Mouse (Mus musculus): ENCODE data around the gene Gm10518. TPM values are rescaled to one million over a fixed set of nuclear protein-coding genes. Genes with fewer than 3 reads are reported as not detected.

Gm10518 gene
- total and polyA plus RNA-seq, 3 experiments, result 0.55 TPM; not detected in 2

GRCm38 (mm10) chr1:179842568-179842967 is 39.4 kb downstream of the Gm10518 start:
- TF ChIP-seq CTCF (IDR thresholded peaks at IDR 0.05; ENCODE audit: low read depth, low read length) (no peak), POLR2AphosphoS5 (IDR thresholded peaks at IDR 0.05; ENCODE audit: insufficient replicate concordance, low read depth, low read length) (no peak), GATA2 (IDR thresholded peaks at IDR 0.05; ENCODE audit: borderline replicate concordance, low read depth, low read length) (no peak), TAL1 (conservative IDR thresholded peaks at IDR 0.05; ENCODE audit: low read depth, low read length) (no peak), GATA1 (IDR thresholded peaks at IDR 0.05; ENCODE audit: borderline replicate concordance, low read length) (no peak)
- Histone ChIP-seq H3K4me3 (ENCODE audit: low read depth, low read length) (no peak overlapping the region), H3K36me3 (replicated peaks) (no peaks in the 10 kb centered on the region), H3K9me3 (replicated peaks) (no peaks in the 10 kb centered on the region), H3K4me1 (ENCODE audit: insufficient read depth, low read depth, low read length) (peaks cover 39% of the 10 kb centered on the region), H3K27me3 (ENCODE audit: insufficient read depth, low read length) (peaks cover 9% of the 10 kb centered on the region; the same call in 1 of the 2 replicates)
- ATAC-seq (ENCODE audit: extremely low read depth, insufficient number of reproducible peaks, low FRiP score, poor library complexity, severe bottlenecking) (no peak), DNase-seq (ENCODE audit: low spot score) (peak; percentile 22)

- H3K4me1 ChIP-seq (ENCODE audit: insufficient read depth, low read depth, low read length), result peaks cover 50% of the 10 kb centered on the region
- no peaks in the 10 kb centered on the region for H3K9me3 ChIP-seq (replicated peaks)
- DNase-seq (ENCODE audit: low spot score) (no peak), ATAC-seq (ENCODE audit: extremely low read depth, insufficient number of reproducible peaks, low FRiP score, poor library complexity, severe bottlenecking) (no peak)
- no peaks in the 10 kb centered on the region for H3K36me3 ChIP-seq (replicated peaks)
- peaks cover 9% of the 10 kb centered on the region; the same call in 1 of the 2 replicates for H3K27me3 ChIP-seq (ENCODE audit: insufficient read depth, low read length)
- no peak for TF ChIP-seq GATA1 (IDR thresholded peaks at IDR 0.05; ENCODE audit: borderline replicate concordance, low read length)
- no peak for TF ChIP-seq CTCF (IDR thresholded peaks at IDR 0.05; ENCODE audit: low read depth, low read length)
- no peak for TF ChIP-seq TAL1 (conservative IDR thresholded peaks at IDR 0.05; ENCODE audit: low read depth, low read length)
- TF ChIP-seq POLR2AphosphoS5 (IDR thresholded peaks at IDR 0.05; ENCODE audit: insufficient replicate concordance, low read depth, low read length), result no peak
- no peak for TF ChIP-seq GATA2 (IDR thresholded peaks at IDR 0.05; ENCODE audit: borderline replicate concordance, low read depth, low read length)
- no peak overlapping the region for H3K4me3 ChIP-seq (ENCODE audit: low read depth, low read length)
These were observed 40.8 kb downstream of the Gm10518 start for GRCm38 (mm10) chr1:179843981-179844380.

GRCm38 (mm10) chr1:179844894-179845293 is 41.7 kb downstream of the Gm10518 start:
- Histone ChIP-seq H3K4me1 (ENCODE audit: insufficient read depth, low read depth, low read length) (peaks cover 55% of the 10 kb centered on the region), H3K9me3 (replicated peaks) (no peaks in the 10 kb centered on the region), H3K4me3 (ENCODE audit: low read depth, low read length) (no peak overlapping the region), H3K27me3 (ENCODE audit: insufficient read depth, low read length) (peaks cover 9% of the 10 kb centered on the region; the same call in 1 of the 2 replicates), H3K36me3 (replicated peaks) (no peaks in the 10 kb centered on the region)
- TF ChIP-seq CTCF (IDR thresholded peaks at IDR 0.05; ENCODE audit: low read depth, low read length) (peak; percentile 58), POLR2AphosphoS5 (IDR thresholded peaks at IDR 0.05; ENCODE audit: insufficient replicate concordance, low read depth, low read length) (no peak), TAL1 (conservative IDR thresholded peaks at IDR 0.05; ENCODE audit: low read depth, low read length) (no peak), GATA2 (IDR thresholded peaks at IDR 0.05; ENCODE audit: borderline replicate concordance, low read depth, low read length) (no peak), GATA1 (IDR thresholded peaks at IDR 0.05; ENCODE audit: borderline replicate concordance, low read length) (no peak)
- peak; percentile 85 for ATAC-seq (ENCODE audit: extremely low read depth, insufficient number of reproducible peaks, low FRiP score, poor library complexity, severe bottlenecking)
- peak; percentile 64 for DNase-seq (ENCODE audit: low spot score)

GRCm38 (mm10) chr1:179845832-179846499 is 42.8 kb downstream of the Gm10518 start:
- Histone ChIP-seq H3K9me3 (replicated peaks) (no peaks in the 10 kb centered on the region), H3K4me1 (ENCODE audit: insufficient read depth, low read depth, low read length) (peaks cover 58% of the 10 kb centered on the region), H3K27me3 (ENCODE audit: insufficient read depth, low read length) (peaks cover 9% of the 10 kb centered on the region; the same call in 1 of the 2 replicates), H3K36me3 (replicated peaks) (no peaks in the 10 kb centered on the region), H3K4me3 (ENCODE audit: low read depth, low read length) (no peak overlapping the region)
- TF ChIP-seq GATA1 (IDR thresholded peaks at IDR 0.05; ENCODE audit: borderline replicate concordance, low read length) (no peak), CTCF (IDR thresholded peaks at IDR 0.05; ENCODE audit: low read depth, low read length) (no peak), GATA2 (IDR thresholded peaks at IDR 0.05; ENCODE audit: borderline replicate concordance, low read depth, low read length) (no peak), POLR2AphosphoS5 (IDR thresholded peaks at IDR 0.05; ENCODE audit: insufficient replicate concordance, low read depth, low read length) (no peak), TAL1 (conservative IDR thresholded peaks at IDR 0.05; ENCODE audit: low read depth, low read length) (no peak)
- no peak for ATAC-seq (ENCODE audit: extremely low read depth, insufficient number of reproducible peaks, low FRiP score, poor library complexity, severe bottlenecking)
- DNase-seq (ENCODE audit: low spot score), result no peak

GRCm38 (mm10) chr1:179847173-179847572 is 44.0 kb downstream of the Gm10518 start:
- ATAC-seq (ENCODE audit: extremely low read depth, insufficient number of reproducible peaks, low FRiP score, poor library complexity, severe bottlenecking) (no peak), DNase-seq (ENCODE audit: low spot score) (no peak)
- Histone ChIP-seq H3K9me3 (replicated peaks) (no peaks in the 10 kb centered on the region), H3K4me1 (ENCODE audit: insufficient read depth, low read depth, low read length) (peaks cover 59% of the 10 kb centered on the region), H3K4me3 (ENCODE audit: low read depth, low read length) (no peak overlapping the region; the same call in 1 of the 2 replicates), H3K27me3 (ENCODE audit: insufficient read depth, low read length) (peaks cover 7% of the 10 kb centered on the region; the same call in 1 of the 2 replicates), H3K36me3 (replicated peaks) (no peaks in the 10 kb centered on the region)
- TF ChIP-seq GATA1 (IDR thresholded peaks at IDR 0.05; ENCODE audit: borderline replicate concordance, low read length) (no peak), POLR2AphosphoS5 (IDR thresholded peaks at IDR 0.05; ENCODE audit: insufficient replicate concordance, low read depth, low read length) (no peak), CTCF (IDR thresholded peaks at IDR 0.05; ENCODE audit: low read depth, low read length) (no peak), TAL1 (conservative IDR thresholded peaks at IDR 0.05; ENCODE audit: low read depth, low read length) (no peak), GATA2 (IDR thresholded peaks at IDR 0.05; ENCODE audit: borderline replicate concordance, low read depth, low read length) (no peak)

GRCm38 (mm10) chr1:179847759-179848389 is 44.7 kb downstream of the Gm10518 start:
- peaks cover 7% of the 10 kb centered on the region; the same call in 1 of the 2 replicates for H3K27me3 ChIP-seq (ENCODE audit: insufficient read depth, low read length)
- no peaks in the 10 kb centered on the region for H3K36me3 ChIP-seq (replicated peaks)
- peaks cover 55% of the 10 kb centered on the region for H3K4me1 ChIP-seq (ENCODE audit: insufficient read depth, low read depth, low read length)
- TF ChIP-seq CTCF (IDR thresholded peaks at IDR 0.05; ENCODE audit: low read depth, low read length) (peak; percentile 93), POLR2AphosphoS5 (IDR thresholded peaks at IDR 0.05; ENCODE audit: insufficient replicate concordance, low read depth, low read length) (no peak)
- no peaks in the 10 kb centered on the region for H3K9me3 ChIP-seq (replicated peaks)
- peak; percentile 58 for DNase-seq (ENCODE audit: low spot score)
- ATAC-seq (ENCODE audit: extremely low read depth, insufficient number of reproducible peaks, low FRiP score, poor library complexity, severe bottlenecking), result no peak
- H3K4me3 ChIP-seq (ENCODE audit: low read depth, low read length), result no peak overlapping the region; the same call in 1 of the 2 replicates

Measured in G1E (cell line).